Mouse (Mus musculus) intestine, embryonic 16.5 days (tissue): ENCODE results near the gene Isoc2a. TPM values are rescaled to one million over a fixed set of nuclear protein-coding genes. Genes with fewer than 3 reads are reported as not detected.
A peak's percentile ranks its signal among the peaks of the same experiment; 100 is the strongest.

Source experiments
- ATAC-seq: fragments of 200-750 bp; cut with Nextera tagmentation; 2 replicates; pipeline ENCODE4 v1.8.0; 2017; ENCODE audit warnings: moderate TSS enrichment, moderate library complexity
- H3K27ac ChIP-seq: fragments of 300-500 bp; sonication (generic); 2 replicates; pipeline ENCODE4 v1.5.1; 2014; ENCODE audit warnings: mild to moderate bottlenecking, low read length
- H3K27me3 ChIP-seq: fragments of 300-500 bp; sonication (generic); replicated peaks from 2 replicates; pipeline ENCODE4 v1.6.1; 2014; ENCODE audit warnings: low read length, control low read depth, mixed read lengths; ENCODE audit not compliant: control insufficient read depth, insufficient read depth
- H3K36me3 ChIP-seq: fragments of 300-500 bp; sonication (generic); 2 replicates; pipeline ENCODE4 v1.6.1; 2014; ENCODE audit warnings: low read length, control low read depth; ENCODE audit not compliant: control insufficient read depth, insufficient read depth
- H3K4me1 ChIP-seq: fragments of 300-500 bp; sonication (generic); 2 replicates; pipeline ENCODE4 v1.6.1; 2014; ENCODE audit warnings: low read length, control low read depth, mixed read lengths; ENCODE audit not compliant: control insufficient read depth, insufficient read depth
- H3K4me2 ChIP-seq: fragments of 300-500 bp; sonication (generic); 2 replicates; pipeline ENCODE4 v1.6.1; 2014; ENCODE audit warnings: low read depth, low read length, control low read depth
- H3K4me3 ChIP-seq: fragments of 300-500 bp; sonication (generic); 2 replicates; pipeline ENCODE4 v1.5.1; 2014; ENCODE audit warnings: mild to moderate bottlenecking, low read length
- H3K9ac ChIP-seq: fragments of 300-500 bp; sonication (generic); 2 replicates; pipeline ENCODE4 v1.6.1; 2014; ENCODE audit warnings: low read depth, low read length
- H3K9me3 ChIP-seq: fragments of 300-500 bp; sonication (generic); 2 replicates; pipeline ENCODE4 v1.6.1; 2016; ENCODE audit warnings: low read length, control low read depth; ENCODE audit not compliant: control insufficient read depth
- WGBS: fragments of 180-500 bp; shearing (Covaris S2); extraction: QIAGEN DNeasy Blood & Tissue Kit; methylation state at CpG from one replicate; pipeline ENCODE4 v1.1.7; 2014; 5-methylcytosine and 5-hydroxymethylcytosine counted together
- polyA plus RNA-seq: library from polyadenylated mRNA; unstranded; fragments of >200 nt; fragmentation: Nextera tagmentation; extraction: Ambion mirVana; gene quantifications from 2 replicates; pipeline ENCODE4 v1.2.1, GENCODE M21; 2015

Gene Isoc2a
- polyA plus RNA-seq, 1 experiment from 2014 or later, result 1.4 TPM

- Histone ChIP-seq H3K9me3 (no peaks in the 10 kb centered on the region), H3K9ac (peak overlapping the region; percentile 44; the same call in 1 of the 2 replicates), H3K4me2 (peak overlapping the region; percentile 54), H3K36me3 (no peaks in the 10 kb centered on the region), H3K4me1 (no peaks in the 10 kb centered on the region), H3K27me3 (no peaks in the 10 kb centered on the region), H3K4me3 (peak overlapping the region; percentile 42), H3K27ac (no peak overlapping the region)
- ATAC-seq, result peak; percentile 90
- WGBS, result 13% methylated on average over 15 of the region's 15 CpGs
These were observed 66.4 kb downstream of the Isoc2a start for GRCm38 (mm10) chr7:4943223-4943815.

Other genes with a start within 250 kb of the Isoc2a start
- 16.3 and 23.2 TPM in 2 replicates for gene Tmem86b, start 245.7 kb upstream of the Isoc2a start, polyA plus RNA-seq
- gene Ppp6r1, start 218.1 kb upstream of the Isoc2a start, polyA plus RNA-seq, result 2.6 and 2.9 TPM in 2 replicates
- gene Hspbp1, start 192.1 kb upstream of the Isoc2a start, polyA plus RNA-seq, result 84.9 and 95.4 TPM in 2 replicates
- gene Brsk1, start 186.5 kb upstream of the Isoc2a start, polyA plus RNA-seq, result 0.86 and 1.4 TPM in 2 replicates
- gene Tmem150b, start 151.9 kb upstream of the Isoc2a start, polyA plus RNA-seq, result 4.4 and 5.4 TPM in 2 replicates
- 66.7 and 76.0 TPM in 2 replicates for gene Kmt5c, start 137.0 kb upstream of the Isoc2a start, polyA plus RNA-seq
- gene Cox6b2, start 124.1 kb upstream of the Isoc2a start, polyA plus RNA-seq, result 38.1 and 50.6 TPM in 2 replicates
- not detected in 2 replicates for gene Fam71e2, start 105.9 kb upstream of the Isoc2a start, polyA plus RNA-seq
- 0.09 TPM in 1 of 2 replicates, not detected in the other for gene Il11, start 94.3 kb upstream of the Isoc2a start, polyA plus RNA-seq
- gene Tmem190, start 94.2 kb upstream of the Isoc2a start, polyA plus RNA-seq, result 0.75 and 1.0 TPM in 2 replicates
- gene Tmem238, start 87.5 kb upstream of the Isoc2a start, polyA plus RNA-seq, result 32.8 and 35.9 TPM in 2 replicates
- 320 and 345 TPM in 2 replicates for gene Rpl28, start 84.3 kb upstream of the Isoc2a start, polyA plus RNA-seq
- 238 and 256 TPM in 2 replicates for gene Ube2s, start 64.6 kb upstream of the Isoc2a start, polyA plus RNA-seq
- gene Shisa7, start 32.5 kb upstream of the Isoc2a start, polyA plus RNA-seq, result 0.12 and 0.15 TPM in 2 replicates
- gene Isoc2b, start 6.9 kb upstream of the Isoc2a start, polyA plus RNA-seq, result 17.8 and 22.9 TPM in 2 replicates
- not detected in 2 replicates for gene Gm36210, start 29.4 kb downstream of the Isoc2a start, polyA plus RNA-seq
- 2.7 TPM in 2 replicates for gene Zfp628, start 38.1 kb downstream of the Isoc2a start, polyA plus RNA-seq
- gene Nat14, start 44.9 kb downstream of the Isoc2a start, polyA plus RNA-seq, result 3.1 and 3.6 TPM in 2 replicates
- gene Ssc5d, start 48.6 kb downstream of the Isoc2a start, polyA plus RNA-seq, result 3.6 and 3.7 TPM in 2 replicates
- gene Sbk2, start 87.3 kb downstream of the Isoc2a start, polyA plus RNA-seq, result 0.56 and 0.58 TPM in 2 replicates
- gene Sbk3, start 94.0 kb downstream of the Isoc2a start, polyA plus RNA-seq, result not detected in 2 replicates
- 20.3 and 21.7 TPM in 2 replicates for gene Zfp579, start 119.0 kb downstream of the Isoc2a start, polyA plus RNA-seq
- 24.3 and 27.3 TPM in 2 replicates for gene Zfp524, start 137.3 kb downstream of the Isoc2a start, polyA plus RNA-seq
- gene Fiz1, start 137.5 kb downstream of the Isoc2a start, polyA plus RNA-seq, result 25.4 and 27.1 TPM in 2 replicates
- 3.6 and 4.7 TPM in 2 replicates for gene Gm44973, start 138.3 kb downstream of the Isoc2a start, polyA plus RNA-seq
- gene Zfp865, start 143.2 kb downstream of the Isoc2a start, polyA plus RNA-seq, result 3.5 and 4.0 TPM in 2 replicates
- 10.1 and 13.7 TPM in 2 replicates for gene Ccdc106, start 143.4 kb downstream of the Isoc2a start, polyA plus RNA-seq
- not detected in 2 replicates for gene 4632433K11Rik, start 157.0 kb downstream of the Isoc2a start, polyA plus RNA-seq
- 7.9 and 8.0 TPM in 2 replicates for gene Zfp784, start 161.3 kb downstream of the Isoc2a start, polyA plus RNA-seq
- gene Zfp580, start 174.4 kb downstream of the Isoc2a start, polyA plus RNA-seq, result 18.2 and 20.2 TPM in 2 replicates
- gene U2af2, start 185.0 kb downstream of the Isoc2a start, polyA plus RNA-seq, result 107 and 112 TPM in 2 replicates
- gene Epn1, start 203.1 kb downstream of the Isoc2a start, polyA plus RNA-seq, result 75.0 and 87.4 TPM in 2 replicates
- not detected in 2 replicates for gene Rfpl4, start 239.8 kb downstream of the Isoc2a start, polyA plus RNA-seq
- gene Rasl2-9, start 248.8 kb downstream of the Isoc2a start, polyA plus RNA-seq, result 0.67 and 0.80 TPM in 2 replicates